Mouse (Mus musculus) thymus, adult 2 months (tissue): ENCODE data around the gene Sema4f.

Experiments used
- CTCF ChIP-seq: fragments of 200-500 bp; IDR thresholded peaks from 2 replicates; pipeline ENCODE4 v1.5.1; 2012; ENCODE audit warnings: mild to moderate bottlenecking, control low read depth, low read length, moderate library complexity, borderline replicate concordance; ENCODE audit not compliant: control insufficient read depth, poor library complexity, insufficient read depth; ENCODE audit errors: extremely low read depth
- POLR2A ChIP-seq: fragments of 200-500 bp; IDR thresholded peaks from 2 replicates; pipeline ENCODE4 v1.6.1; 2012; ENCODE audit warnings: mild to moderate bottlenecking, low read length, control low read depth, moderate library complexity; ENCODE audit not compliant: control insufficient read depth, poor library complexity, insufficient read depth; ENCODE audit errors: extremely low read depth

DNA sequence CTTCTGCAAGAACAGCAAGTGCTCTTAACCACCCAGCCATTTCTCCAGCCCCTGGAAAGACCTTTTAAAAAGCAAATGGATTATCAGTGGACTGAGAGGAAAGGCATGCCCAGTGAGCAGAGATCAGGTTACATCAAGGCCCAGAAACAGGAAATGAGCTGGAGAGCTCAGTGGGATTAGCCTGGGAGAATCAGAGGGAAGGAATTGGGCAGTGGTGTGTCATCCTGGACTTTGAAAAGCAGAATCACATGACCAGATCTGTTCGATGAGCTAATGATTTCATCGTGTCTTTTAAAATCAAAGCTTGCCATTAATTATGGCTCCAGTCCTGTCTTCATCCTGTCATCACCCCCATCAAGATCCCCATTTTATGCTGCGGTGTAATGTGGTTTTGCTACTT is 77.5 kb downstream of the Sema4f start:
- TF ChIP-seq CTCF: no peak
- TF ChIP-seq POLR2A: no peak
